Mouse (Mus musculus) hindbrain, embryonic 15.5 days (tissue): ENCODE data around the gene Tas2r144. TPM values are rescaled to one million over a fixed set of nuclear protein-coding genes. Genes with fewer than 3 reads are reported as not detected.

Experiments
- ATAC-seq: fragments of 200-750 bp; cut with Nextera tagmentation; 2 replicates; pipeline ENCODE4 v1.8.0; 2017; ENCODE audit warnings: low read depth, moderate number of reproducible peaks, moderate TSS enrichment; ENCODE audit not compliant: low FRiP score
- H3K27ac ChIP-seq: fragments of 300-500 bp; sonication (generic); replicated peaks from 2 replicates; pipeline ENCODE4 v1.5.1; 2015; ENCODE audit warnings: mild to moderate bottlenecking, inconsistent platforms
- H3K27me3 ChIP-seq: fragments of 300-500 bp; sonication (generic); 2 replicates; pipeline ENCODE4 v1.6.1; 2015; ENCODE audit warnings: control low read depth, inconsistent platforms
- H3K36me3 ChIP-seq: fragments of 300-500 bp; sonication (generic); 2 replicates; pipeline ENCODE4 v1.6.1; 2015; ENCODE audit warnings: control low read depth, inconsistent platforms
- H3K4me1 ChIP-seq: fragments of 300-500 bp; sonication (generic); replicated peaks from 2 replicates; pipeline ENCODE4 v1.6.1; 2015; ENCODE audit warnings: control low read depth, inconsistent platforms
- H3K4me2 ChIP-seq: fragments of 300-500 bp; sonication (generic); 2 replicates; pipeline ENCODE4 v1.6.1; 2015; ENCODE audit warnings: moderate library complexity, mild to moderate bottlenecking, inconsistent platforms
- H3K4me3 ChIP-seq: fragments of 300-500 bp; sonication (generic); 2 replicates; pipeline ENCODE4 v1.5.1; 2015; ENCODE audit warnings: mild to moderate bottlenecking, inconsistent platforms
- H3K9ac ChIP-seq: fragments of 300-500 bp; sonication (generic); 2 replicates; pipeline ENCODE4 v1.6.1; 2015; ENCODE audit warnings: inconsistent platforms
- H3K9me3 ChIP-seq: fragments of 300-500 bp; sonication (generic); 2 replicates; pipeline ENCODE4 v1.6.1; 2016; ENCODE audit warnings: control low read depth, inconsistent platforms
- WGBS: fragments of 180-500 bp; shearing (Covaris S2); methylation state at CpG from one replicate; pipeline ENCODE4 v1.1.7; 2015; 5-methylcytosine and 5-hydroxymethylcytosine counted together
- polyA plus RNA-seq: library from polyadenylated mRNA; unstranded; fragments of >200 nt; fragmentation: Nextera tagmentation; extraction: Ambion mirVana; gene quantifications from 2 replicates; pipeline ENCODE4 v1.2.1, GENCODE M21; 2015

The Tas2r144 gene
- polyA plus RNA-seq, 1 experiment from 2014 or later = not detected

GRCm38 (mm10) chr6:42245711-42246353 is 30.7 kb downstream of the Tas2r144 start, which contains the start of gene Gstk1:
Gene Gstk1 (plus strand): TSS chr6:42245935.
- Histone ChIP-seq H3K4me1 (peaks cover 11% of the 10 kb centered on the region; the same call in 1 of the 2 replicates), H3K27ac (no peak within 1 kb of the TSS), H3K9me3 (no peaks in the 10 kb centered on the region), H3K4me2 (peak within 1 kb of the TSS; percentile 80), H3K9ac (peak within 1 kb of the TSS; percentile 40), H3K36me3 (no peaks in the 10 kb centered on the region), H3K27me3 (no peaks in the 10 kb centered on the region), H3K4me3 (peak within 1 kb of the TSS; percentile 47)
- 2% methylated on average over 28 of the region's 28 CpGs for WGBS
- ATAC-seq = peak; percentile 99

DNA sequence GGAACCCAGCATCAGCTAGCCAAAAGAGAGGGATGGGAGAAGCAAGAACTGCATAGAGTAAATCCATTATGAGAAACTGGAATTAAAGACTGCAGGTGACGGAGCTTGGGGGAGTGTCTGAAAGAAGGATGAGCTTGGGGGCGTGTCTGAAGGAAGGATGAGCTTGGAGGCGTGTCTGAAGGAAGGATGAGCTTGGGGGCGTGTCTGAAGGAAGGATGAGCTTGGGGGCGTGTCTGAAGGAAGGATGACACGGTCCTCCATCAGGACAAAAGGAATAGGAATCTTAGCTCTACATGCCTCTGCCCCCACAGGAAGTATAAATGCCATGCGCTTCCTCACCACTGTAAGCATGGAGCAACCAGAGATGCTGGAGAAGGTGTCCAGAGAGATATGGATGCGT is 32.0 kb downstream of the Tas2r144 start:
- H3K4me1 ChIP-seq = peaks cover 11% of the 10 kb centered on the region; the same call in 1 of the 2 replicates
- no peaks in the 10 kb centered on the region for H3K27me3 ChIP-seq
- H3K27ac ChIP-seq = 0 out of 2 replicates have a peak overlapping the region, but pooled peaks have one; percentile 14
- H3K4me2 ChIP-seq = peak overlapping the region; percentile 50
- H3K9me3 ChIP-seq = no peaks in the 10 kb centered on the region
- peak; percentile 55; the same call in 1 of the 2 replicates for ATAC-seq
- peak overlapping the region; percentile 28 for H3K4me3 ChIP-seq
- H3K9ac ChIP-seq = no peak overlapping the region
- H3K36me3 ChIP-seq = no peaks in the 10 kb centered on the region
- WGBS = 10% methylated on average over 8 of the region's 8 CpGs

DNA sequence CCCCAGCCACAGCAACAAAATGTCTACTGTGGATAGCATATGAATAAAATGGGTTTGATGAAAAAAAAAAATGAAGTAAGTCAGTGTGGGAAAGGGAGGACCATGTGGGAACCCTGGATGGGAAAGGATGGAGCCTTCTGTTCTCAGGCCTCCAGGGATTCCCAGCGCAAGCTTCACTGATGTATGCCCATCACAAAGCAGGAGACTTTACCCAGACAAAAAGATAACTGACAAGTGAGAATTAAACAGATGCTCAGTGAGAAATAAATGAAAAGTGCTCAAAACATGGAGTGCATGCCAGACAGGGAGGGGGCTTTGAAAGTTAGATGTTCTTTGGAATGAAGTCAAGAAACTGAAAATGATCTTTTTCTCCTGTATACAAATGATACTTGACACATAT is 32.9 kb downstream of the Tas2r144 start:
- 55% methylated on average over 1 of the region's 1 CpGs for WGBS
- peak overlapping the region; percentile 28 for H3K4me3 ChIP-seq
- no peak overlapping the region for H3K9ac ChIP-seq

DNA sequence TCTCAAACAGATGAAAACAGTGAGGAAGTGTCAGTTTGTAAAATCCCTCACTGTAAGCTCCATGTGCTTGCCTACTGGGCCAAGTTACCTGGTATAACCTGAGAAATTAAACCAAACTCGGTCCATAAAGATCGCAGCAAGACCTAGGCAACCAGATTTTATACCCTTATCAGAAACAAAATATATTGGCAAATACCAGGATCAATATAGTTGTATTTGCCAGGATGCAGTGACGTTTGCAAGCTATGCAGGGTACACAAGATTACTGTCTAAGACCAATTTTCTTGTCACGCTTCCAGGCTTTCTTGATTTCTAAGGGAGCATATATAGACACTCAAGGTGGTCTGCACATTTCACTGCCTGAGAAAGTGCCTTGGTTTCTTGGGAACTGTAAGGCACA is 36.7 kb downstream of the Tas2r144 start:
- H3K36me3 ChIP-seq = no peaks in the 10 kb centered on the region
- H3K27me3 ChIP-seq = no peaks in the 10 kb centered on the region
- no peak for ATAC-seq
- no peaks in the 10 kb centered on the region for H3K9me3 ChIP-seq
- no peaks in the 10 kb centered on the region for H3K4me1 ChIP-seq
- WGBS = 93% methylated on average over 4 of the region's 4 CpGs
- no peak overlapping the region for H3K4me2 ChIP-seq
- H3K4me3 ChIP-seq = no peak overlapping the region
- H3K9ac ChIP-seq = no peak overlapping the region
- H3K27ac ChIP-seq = no peak overlapping the region

More for the DNA sequence above, 32.9 kb downstream of the Tas2r144 start:
- no peaks in the 10 kb centered on the region for H3K27me3 ChIP-seq
- peaks cover 11% of the 10 kb centered on the region; the same call in 1 of the 2 replicates for H3K4me1 ChIP-seq
- peak overlapping the region; percentile 50 for H3K4me2 ChIP-seq
- H3K27ac ChIP-seq = no peak overlapping the region
- no peak for ATAC-seq
- H3K36me3 ChIP-seq = no peaks in the 10 kb centered on the region
- H3K9me3 ChIP-seq = no peaks in the 10 kb centered on the region

DNA sequence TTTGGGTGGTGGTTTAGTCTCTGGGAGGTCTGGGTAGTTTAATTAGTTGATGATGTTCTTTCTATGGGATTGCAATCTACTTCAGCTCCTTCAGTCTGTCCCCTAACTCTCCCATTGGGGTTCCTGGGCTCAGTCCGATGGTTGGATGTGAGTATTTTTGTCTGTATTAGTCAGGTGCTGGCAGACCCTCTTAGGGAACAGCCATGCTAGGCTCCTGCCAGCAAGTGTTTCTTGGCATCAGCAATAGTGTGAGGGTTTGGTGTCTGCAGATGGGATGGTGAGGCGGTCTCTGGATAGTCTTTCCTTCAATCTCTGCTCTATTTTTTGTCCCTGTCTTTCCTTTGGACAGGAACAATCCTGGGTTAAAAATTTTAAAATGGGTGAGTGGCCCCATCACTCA is 38.0 kb downstream of the Tas2r144 start:
- Histone ChIP-seq H3K4me1 (no peaks in the 10 kb centered on the region), H3K4me2 (no peak overlapping the region), H3K4me3 (no peak overlapping the region), H3K9me3 (no peaks in the 10 kb centered on the region), H3K36me3 (no peaks in the 10 kb centered on the region), H3K27ac (no peak overlapping the region), H3K9ac (no peak overlapping the region), H3K27me3 (no peaks in the 10 kb centered on the region)
- 91% methylated on average over 2 of the region's 2 CpGs for WGBS
- no peak for ATAC-seq

DNA sequence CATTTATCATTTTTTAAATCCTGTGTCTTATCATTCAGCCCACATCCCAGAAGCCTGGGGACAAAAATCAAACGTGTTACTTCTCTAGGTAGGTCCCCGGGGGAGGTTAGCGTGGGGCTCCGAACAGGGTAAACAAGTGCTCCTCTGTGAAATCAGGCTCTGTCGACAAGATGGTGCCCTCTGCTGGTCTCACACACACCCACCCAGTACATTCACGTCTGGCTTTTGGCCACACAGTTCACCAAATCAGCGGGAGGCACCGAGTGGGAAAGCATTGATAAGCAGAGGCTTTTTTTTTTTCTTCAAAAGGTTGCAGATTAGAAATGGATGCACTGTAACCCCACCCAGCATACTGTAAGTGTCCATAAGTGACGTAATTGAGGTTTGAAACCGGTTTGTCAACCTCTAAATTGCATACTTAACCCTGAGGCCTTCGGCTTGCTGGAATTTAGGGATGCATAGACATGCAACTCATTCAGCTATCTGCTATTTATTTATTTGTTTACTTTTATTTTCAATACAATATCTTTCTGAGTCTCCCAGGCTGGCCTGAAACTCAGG is 42.3 kb downstream of the Tas2r144 start:
- Histone ChIP-seq H3K4me3 (no peak overlapping the region), H3K9me3 (no peaks in the 10 kb centered on the region), H3K4me2 (no peak overlapping the region), H3K27ac (no peak overlapping the region), H3K9ac (no peak overlapping the region), H3K4me1 (no peaks in the 10 kb centered on the region), H3K27me3 (no peaks in the 10 kb centered on the region; the same call in 1 of the 2 replicates), H3K36me3 (no peaks in the 10 kb centered on the region)
- 21% methylated on average over 11 of the region's 11 CpGs for WGBS
- ATAC-seq = no peak

DNA sequence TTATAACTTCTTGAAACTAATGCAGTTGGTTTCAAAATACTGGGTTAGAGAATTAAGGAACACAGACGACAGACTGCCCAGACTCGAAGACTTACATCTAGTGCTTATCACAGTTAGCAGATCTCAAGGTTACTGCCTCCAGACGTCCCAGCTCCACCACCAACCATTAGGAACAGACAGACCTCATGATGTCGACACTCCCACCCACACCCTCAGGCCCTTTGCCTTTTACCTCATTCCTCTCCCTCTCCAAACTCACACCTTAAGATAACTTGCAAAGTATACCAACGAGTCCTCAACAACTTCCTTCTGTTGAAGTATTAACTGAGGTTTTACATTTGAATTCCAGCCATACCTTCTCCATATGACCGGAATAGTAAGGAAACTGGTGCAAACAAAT is 45.3 kb downstream of the Tas2r144 start:
- H3K36me3 ChIP-seq = no peaks in the 10 kb centered on the region
- no peak for ATAC-seq
- no peaks in the 10 kb centered on the region for H3K9me3 ChIP-seq
- H3K4me3 ChIP-seq = no peak overlapping the region
- H3K4me2 ChIP-seq = no peak overlapping the region
- WGBS = 74% methylated on average over 6 of the region's 6 CpGs
- H3K27me3 ChIP-seq = peaks cover 3% of the 10 kb centered on the region; the same call in 1 of the 2 replicates
- H3K4me1 ChIP-seq = no peaks in the 10 kb centered on the region
- no peak overlapping the region for H3K9ac ChIP-seq
- H3K27ac ChIP-seq = no peak overlapping the region

DNA sequence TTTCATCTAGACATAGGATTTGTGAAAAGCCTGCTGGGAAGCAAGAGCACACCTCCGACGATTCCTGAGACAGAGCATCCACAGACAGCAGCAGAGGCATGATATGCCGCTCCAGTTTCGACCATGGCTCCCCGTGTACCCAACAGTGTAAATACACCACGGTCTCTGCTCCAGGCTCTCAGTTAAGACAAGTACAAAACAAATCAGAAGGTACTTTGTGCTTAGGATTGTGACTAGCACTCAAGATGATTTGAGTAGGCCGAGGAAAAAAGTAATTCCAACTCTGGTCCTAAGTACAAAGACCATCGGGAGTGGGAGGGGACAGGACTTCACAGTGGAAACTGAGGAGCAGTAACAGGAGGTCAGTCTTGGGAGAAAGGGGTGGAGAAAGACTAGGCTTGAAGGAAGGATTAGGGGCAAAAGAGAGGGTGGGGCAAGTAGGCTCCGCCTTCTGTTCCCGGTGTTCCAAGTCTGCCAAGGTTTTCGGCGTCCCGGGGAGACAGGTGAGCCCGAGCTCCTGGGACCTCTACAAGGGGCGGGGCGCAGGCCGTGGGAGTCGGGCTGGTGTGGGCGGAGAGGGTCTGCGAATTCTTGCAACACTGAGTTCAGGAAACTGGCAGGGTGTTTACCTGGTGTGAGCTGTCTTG is 46.5 kb downstream of the Tas2r144 start, which contains the start of gene Tmem139:
TSS of gene Tmem139 (plus strand) at position 447 of the 647 bp plus-strand sequence.
- no peaks in the 10 kb centered on the region for H3K36me3 ChIP-seq
- peaks cover 3% of the 10 kb centered on the region; the same call in 1 of the 2 replicates for H3K27me3 ChIP-seq
- no peak within 1 kb of the TSS for H3K27ac ChIP-seq
- no peak within 1 kb of the TSS for H3K4me3 ChIP-seq
- H3K9me3 ChIP-seq = no peaks in the 10 kb centered on the region
- ATAC-seq = no peak
- 25% methylated on average over 20 of the region's 20 CpGs for WGBS
- H3K4me2 ChIP-seq = no peak within 1 kb of the TSS
- no peak within 1 kb of the TSS for H3K9ac ChIP-seq
- peaks cover 8% of the 10 kb centered on the region for H3K4me1 ChIP-seq

DNA sequence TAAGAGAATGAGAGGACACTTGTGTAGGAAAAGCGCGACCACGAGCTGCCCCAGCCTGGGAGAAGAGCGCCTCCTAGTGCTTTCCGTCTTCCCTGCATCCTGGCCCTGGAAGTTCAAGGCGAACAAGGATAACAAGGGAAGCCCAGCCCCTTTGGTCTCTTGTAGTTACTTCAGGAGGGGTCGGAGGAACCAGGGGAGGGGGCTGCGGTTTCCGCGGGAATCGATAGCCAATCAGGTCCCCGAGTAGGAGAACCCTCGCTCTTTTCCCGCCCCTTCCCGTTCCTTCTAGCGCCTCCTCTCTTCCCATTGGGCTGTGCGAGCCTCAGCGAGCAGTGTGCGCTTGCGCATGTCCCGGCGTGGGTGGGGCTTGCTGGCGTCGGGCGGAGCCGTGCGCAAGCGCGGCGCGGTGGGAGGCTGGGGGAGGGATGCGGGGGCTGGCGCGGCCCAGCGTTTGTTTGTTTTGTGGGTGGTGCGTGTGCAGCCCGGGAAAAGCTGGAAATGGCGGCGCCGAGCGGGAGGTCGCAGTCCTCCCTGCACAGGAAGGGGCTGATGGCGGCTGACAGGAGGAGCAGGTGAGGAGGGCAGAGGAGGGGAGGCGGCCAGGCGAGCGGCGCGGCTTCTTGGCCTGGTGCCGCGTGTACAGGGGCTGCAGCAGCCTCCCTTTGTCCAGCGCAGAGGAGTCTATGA is 49.6 kb downstream of the Tas2r144 start, which contains the start of gene Casp2:
TSS of gene Casp2 (plus strand) at position 360 of the 687 bp plus-strand sequence.
- WGBS = 0% methylated on average over 46 of the region's 51 CpGs
- H3K27ac ChIP-seq = peak within 1 kb of the TSS; percentile 86
- H3K4me2 ChIP-seq = peak within 1 kb of the TSS; percentile 74
- peaks cover 3% of the 10 kb centered on the region; the same call in 1 of the 2 replicates for H3K27me3 ChIP-seq
- peak within 1 kb of the TSS; percentile 77 for H3K9ac ChIP-seq
- H3K36me3 ChIP-seq = peaks cover 27% of the 10 kb centered on the region
- H3K9me3 ChIP-seq = no peaks in the 10 kb centered on the region
- ATAC-seq = peak; percentile 100
- H3K4me1 ChIP-seq = peaks cover 20% of the 10 kb centered on the region
- H3K4me3 ChIP-seq = peak within 1 kb of the TSS; percentile 72
